Mouse (Mus musculus) lung, adult 18-20 months (tissue): Measurements from ENCODE around the gene B4galt1.
"Not testable (repeated sequence)": the region's sequence is repeated elsewhere in the genome, so short reads cannot be mapped to it uniquely, and the experiment has no call there.

Experiments used
- DNase-seq, 2 experiments: peaks; one replicate each; pipeline ENCODE4 v3.0.0; 2022; ENCODE audit warnings: mixed read lengths in 2 of 2

Gene B4galt1

GRCm38 (mm10) chr4:40815120-40815519 is 38.7 kb downstream of the B4galt1 start:
- no peak for DNase-seq

GRCm38 (mm10) chr4:40814359-40814758 is 39.4 kb downstream of the B4galt1 start:
- DNase-seq, result no peak

- DNase-seq, result no peak
These were observed 40.9 kb downstream of the B4galt1 start for GRCm38 (mm10) chr4:40812891-40813290.

- DNase-seq, result no peak
These were observed 43.3 kb downstream of the B4galt1 start for GRCm38 (mm10) chr4:40810481-40810880.

GRCm38 (mm10) chr4:40807382-40807781 is 46.4 kb downstream of the B4galt1 start:
- no peak for DNase-seq

GRCm38 (mm10) chr4:40805401-40805800 is 48.4 kb downstream of the B4galt1 start:
- no peak for DNase-seq

- no peak for DNase-seq
These were observed 51.0 kb downstream of the B4galt1 start for GRCm38 (mm10) chr4:40802787-40803186.

- DNase-seq, result no peak
These were observed 51.9 kb downstream of the B4galt1 start for GRCm38 (mm10) chr4:40801908-40802307.

GRCm38 (mm10) chr4:40800873-40801272 is 52.9 kb downstream of the B4galt1 start:
- no peak for DNase-seq

GRCm38 (mm10) chr4:40798833-40799555 is 54.8 kb downstream of the B4galt1 start:
- DNase-seq, result not testable (repeated sequence)

- no peak for DNase-seq
These were observed 58.0 kb downstream of the B4galt1 start for GRCm38 (mm10) chr4:40795761-40796160.

GRCm38 (mm10) chr4:40794320-40794719 is 59.5 kb downstream of the B4galt1 start:
- no peak for DNase-seq

- DNase-seq, result no peak
These were observed 62.6 kb downstream of the B4galt1 start for GRCm38 (mm10) chr4:40791176-40791575.

GRCm38 (mm10) chr4:40786578-40786977 is 67.2 kb downstream of the B4galt1 start:
- no peak for DNase-seq

GRCm38 (mm10) chr4:40785620-40786166 is 68.1 kb downstream of the B4galt1 start:
- no peak for DNase-seq

GRCm38 (mm10) chr4:40784556-40785169 is 69.1 kb downstream of the B4galt1 start:
- DNase-seq, result peak; percentile 64 to 72

GRCm38 (mm10) chr4:40783049-40783448 is 70.8 kb downstream of the B4galt1 start:
- no peak for DNase-seq

- DNase-seq, result no peak
These were observed 71.9 kb downstream of the B4galt1 start for GRCm38 (mm10) chr4:40781797-40782495.

- peak; percentile 66 to 67 for DNase-seq
These were observed 72.7 kb downstream of the B4galt1 start for GRCm38 (mm10) chr4:40781143-40781542.

- peak in 1 of 2 experiments; percentile 37 for DNase-seq
These were observed 75.1 kb downstream of the B4galt1 start for GRCm38 (mm10) chr4:40778656-40779055.

GRCm38 (mm10) chr4:40777116-40777515 is 76.7 kb downstream of the B4galt1 start:
- DNase-seq, result no peak

GRCm38 (mm10) chr4:40776416-40776815 is 77.4 kb downstream of the B4galt1 start:
- DNase-seq, result no peak
